Mouse (Mus musculus): ENCODE results near the gene Ccdc142.

Ccdc142 gene

GRCm38 (mm10) chr6:83071220-83071619, 30.2 kb upstream of the Ccdc142 start:
- DNase-seq (ENCODE audit: low read depth, low spot score) = no peak
- H3K27me3 ChIP-seq (ENCODE audit: control insufficient read depth, insufficient read depth, low read length, poor library complexity, severe bottlenecking) = peaks cover 9% of the 10 kb centered on the region
- H3K36me3 ChIP-seq (ENCODE audit: control insufficient read depth, insufficient read depth, low read length, poor library complexity, severe bottlenecking) = no peaks in the 10 kb centered on the region

- DNase-seq (ENCODE audit: low read depth, low spot score) = peak; percentile 60
- H3K27me3 ChIP-seq (ENCODE audit: control insufficient read depth, insufficient read depth, low read length, poor library complexity, severe bottlenecking) = peaks cover 6% of the 10 kb centered on the region; the same call in 1 of the 2 replicates
- no peaks in the 10 kb centered on the region for H3K36me3 ChIP-seq (ENCODE audit: control insufficient read depth, insufficient read depth, low read length, poor library complexity, severe bottlenecking)
These were observed 26.4 kb upstream of the Ccdc142 start for GRCm38 (mm10) chr6:83074979-83075378.

- no peak for DNase-seq (ENCODE audit: low read depth, low spot score)
- Histone ChIP-seq H3K27me3 (ENCODE audit: control insufficient read depth, insufficient read depth, low read length, poor library complexity, severe bottlenecking) (peaks cover 3% of the 10 kb centered on the region; the same call in 1 of the 2 replicates), H3K36me3 (ENCODE audit: control insufficient read depth, insufficient read depth, low read length, poor library complexity, severe bottlenecking) (0 out of 2 replicates have a peak, but pooled peaks cover 4% of the 10 kb centered on the region)
These were observed 23.6 kb upstream of the Ccdc142 start, which contains the start of gene Pcgf1 for GRCm38 (mm10) chr6:83077630-83078323. Gene Pcgf1, plus strand, starts transcription at chr6:83077869.

GRCm38 (mm10) chr6:83078324-83078858, 23.0 kb upstream of the Ccdc142 start:
- DNase-seq (ENCODE audit: low read depth, low spot score) = peak; percentile 99
- Histone ChIP-seq H3K36me3 (ENCODE audit: control insufficient read depth, insufficient read depth, low read length, poor library complexity, severe bottlenecking) (0 out of 2 replicates have a peak, but pooled peaks cover 4% of the 10 kb centered on the region), H3K27me3 (ENCODE audit: control insufficient read depth, insufficient read depth, low read length, poor library complexity, severe bottlenecking) (peaks cover 2% of the 10 kb centered on the region; the same call in 1 of the 2 replicates)

- 0 out of 2 replicates have a peak, but pooled peaks cover 4% of the 10 kb centered on the region for H3K36me3 ChIP-seq (ENCODE audit: control insufficient read depth, insufficient read depth, low read length, poor library complexity, severe bottlenecking)
- H3K27me3 ChIP-seq (ENCODE audit: control insufficient read depth, insufficient read depth, low read length, poor library complexity, severe bottlenecking) = no peaks in the 10 kb centered on the region
- DNase-seq (ENCODE audit: low read depth, low spot score) = no peak
These were observed 21.2 kb upstream of the Ccdc142 start for GRCm38 (mm10) chr6:83080210-83080609.

GRCm38 (mm10) chr6:83083497-83083896, 17.9 kb upstream of the Ccdc142 start:
- Histone ChIP-seq H3K27me3 (ENCODE audit: control insufficient read depth, insufficient read depth, low read length, poor library complexity, severe bottlenecking) (peaks cover 3% of the 10 kb centered on the region), H3K36me3 (ENCODE audit: control insufficient read depth, insufficient read depth, low read length, poor library complexity, severe bottlenecking) (0 out of 2 replicates have a peak, but pooled peaks cover 4% of the 10 kb centered on the region)
- no peak for DNase-seq (ENCODE audit: low read depth, low spot score)

GRCm38 (mm10) chr6:83084477-83084876, 16.9 kb upstream of the Ccdc142 start:
- DNase-seq (ENCODE audit: low read depth, low spot score) = no peak
- H3K27me3 ChIP-seq (ENCODE audit: control insufficient read depth, insufficient read depth, low read length, poor library complexity, severe bottlenecking) = peaks cover 3% of the 10 kb centered on the region
- 0 out of 2 replicates have a peak, but pooled peaks cover 4% of the 10 kb centered on the region for H3K36me3 ChIP-seq (ENCODE audit: control insufficient read depth, insufficient read depth, low read length, poor library complexity, severe bottlenecking)

GRCm38 (mm10) chr6:83086121-83087035, 15.0 kb upstream of the Ccdc142 start, which contains the start of gene Lbx2:
Gene Lbx2, plus strand, starts transcription at chr6:83086367.
- no peak for DNase-seq (ENCODE audit: low read depth, low spot score)
- H3K36me3 ChIP-seq (ENCODE audit: control insufficient read depth, insufficient read depth, low read length, poor library complexity, severe bottlenecking) = 0 out of 2 replicates have a peak, but pooled peaks cover 4% of the 10 kb centered on the region
- H3K27me3 ChIP-seq (ENCODE audit: control insufficient read depth, insufficient read depth, low read length, poor library complexity, severe bottlenecking) = peaks cover 3% of the 10 kb centered on the region

- Histone ChIP-seq H3K27me3 (ENCODE audit: control insufficient read depth, insufficient read depth, low read length, poor library complexity, severe bottlenecking) (peaks cover 3% of the 10 kb centered on the region), H3K36me3 (ENCODE audit: control insufficient read depth, insufficient read depth, low read length, poor library complexity, severe bottlenecking) (no peaks in the 10 kb centered on the region)
- DNase-seq (ENCODE audit: low read depth, low spot score) = no peak
These were observed 14.0 kb upstream of the Ccdc142 start for GRCm38 (mm10) chr6:83087205-83087925.

- no peak for DNase-seq (ENCODE audit: low read depth, low spot score)
- Histone ChIP-seq H3K27me3 (ENCODE audit: control insufficient read depth, insufficient read depth, low read length, poor library complexity, severe bottlenecking) (peaks cover 3% of the 10 kb centered on the region), H3K36me3 (ENCODE audit: control insufficient read depth, insufficient read depth, low read length, poor library complexity, severe bottlenecking) (no peaks in the 10 kb centered on the region)
These were observed 13.5 kb upstream of the Ccdc142 start for GRCm38 (mm10) chr6:83087926-83088260.

- Histone ChIP-seq H3K36me3 (ENCODE audit: control insufficient read depth, insufficient read depth, low read length, poor library complexity, severe bottlenecking) (no peaks in the 10 kb centered on the region), H3K27me3 (ENCODE audit: control insufficient read depth, insufficient read depth, low read length, poor library complexity, severe bottlenecking) (peaks cover 2% of the 10 kb centered on the region; the same call in 1 of the 2 replicates)
- DNase-seq (ENCODE audit: low read depth, low spot score) = no peak
These were observed 8.8 kb upstream of the Ccdc142 start for GRCm38 (mm10) chr6:83092416-83093127.

GRCm38 (mm10) chr6:83095968-83096367, 5.4 kb upstream of the Ccdc142 start:
- no peaks in the 10 kb centered on the region for H3K36me3 ChIP-seq (ENCODE audit: control insufficient read depth, insufficient read depth, low read length, poor library complexity, severe bottlenecking)
- no peak for DNase-seq (ENCODE audit: low read depth, low spot score)
- H3K27me3 ChIP-seq (ENCODE audit: control insufficient read depth, insufficient read depth, low read length, poor library complexity, severe bottlenecking) = 0 out of 2 replicates have a peak, but pooled peaks cover 2% of the 10 kb centered on the region

- H3K36me3 ChIP-seq (ENCODE audit: control insufficient read depth, insufficient read depth, low read length, poor library complexity, severe bottlenecking) = no peaks in the 10 kb centered on the region
- 0 out of 2 replicates have a peak, but pooled peaks cover 2% of the 10 kb centered on the region for H3K27me3 ChIP-seq (ENCODE audit: control insufficient read depth, insufficient read depth, low read length, poor library complexity, severe bottlenecking)
- no peak for DNase-seq (ENCODE audit: low read depth, low spot score)
These were observed 3.0 kb upstream of the Ccdc142 start for GRCm38 (mm10) chr6:83098411-83098810.
